Mouse (Mus musculus) mesoderm, embryonic 11.5 days (tissue): ENCODE results near the gene Ccdc83.
A peak's percentile ranks its signal among the peaks of the same experiment; 100 is the strongest.

Source experiments
- DNase-seq: peaks from one replicate; pipeline ENCODE4 v3.0.0-alpha.2; 2012; ENCODE audit warnings: low read depth, low spot score

Ccdc83 gene

GRCm38 (mm10) chr7:90265289-90265970, at the start of gene Ccdc83:
Gene Ccdc83, minus strand, starts transcription at chr7:90265777.
- DNase-seq: peak; percentile 91

GRCm38 (mm10) chr7:90313421-90313820, 47.8 kb upstream of the Ccdc83 start:
- no peak for DNase-seq

GRCm38 (mm10) chr7:90312151-90312883, 46.7 kb upstream of the Ccdc83 start:
- DNase-seq: no peak

- DNase-seq: no peak
Observed at GRCm38 (mm10) chr7:90308003-90308402, 42.4 kb upstream of the Ccdc83 start.

GRCm38 (mm10) chr7:90306968-90307367, 41.4 kb upstream of the Ccdc83 start:
- DNase-seq: no peak

GRCm38 (mm10) chr7:90306079-90306478, 40.5 kb upstream of the Ccdc83 start:
- peak; percentile 71 for DNase-seq

GRCm38 (mm10) chr7:90302647-90303552, 37.3 kb upstream of the Ccdc83 start:
- no peak for DNase-seq

GRCm38 (mm10) chr7:90301942-90302646, 36.5 kb upstream of the Ccdc83 start, which contains the start of gene Sytl2:
Gene Sytl2, plus strand, starts transcription at chr7:90302252.
- DNase-seq: peak; percentile 42

GRCm38 (mm10) chr7:90291885-90292284, 26.3 kb upstream of the Ccdc83 start:
- DNase-seq: no peak

- DNase-seq: no peak
Observed at GRCm38 (mm10) chr7:90284793-90285192, 19.2 kb upstream of the Ccdc83 start.

- no peak for DNase-seq
Observed at GRCm38 (mm10) chr7:90282786-90283185, 17.2 kb upstream of the Ccdc83 start.

GRCm38 (mm10) chr7:90281759-90282546, 16.4 kb upstream of the Ccdc83 start:
- no peak for DNase-seq

GRCm38 (mm10) chr7:90280878-90281277, 15.3 kb upstream of the Ccdc83 start:
- DNase-seq: no peak

GRCm38 (mm10) chr7:90280274-90280875, 14.8 kb upstream of the Ccdc83 start:
- no peak for DNase-seq

- no peak for DNase-seq
Observed at GRCm38 (mm10) chr7:90279136-90279535, 13.6 kb upstream of the Ccdc83 start.

- no peak for DNase-seq
Observed at GRCm38 (mm10) chr7:90277769-90278168, 12.2 kb upstream of the Ccdc83 start.

- DNase-seq: no peak
Observed at GRCm38 (mm10) chr7:90277246-90277645, 11.7 kb upstream of the Ccdc83 start.

GRCm38 (mm10) chr7:90274561-90275100, 9.1 kb upstream of the Ccdc83 start:
- no peak for DNase-seq

GRCm38 (mm10) chr7:90270141-90270540, 4.6 kb upstream of the Ccdc83 start:
- no peak for DNase-seq
